Mouse (Mus musculus): Measurements from ENCODE around the gene Cib3. TPM values are rescaled to one million over a fixed set of nuclear protein-coding genes. Genes with fewer than 3 reads are reported as not detected.

Gene Cib3
- polyA plus RNA-seq, 1 experiment from 2014 or later, result not detected

GRCm38 (mm10) chr8:72192065-72192464 lies 20.6 kb downstream of the Cib3 start:
- Histone ChIP-seq H3K27me3 (ENCODE audit: low read depth, poor library complexity, severe bottlenecking) (no peaks in the 10 kb centered on the region), H3K36me3 (no peaks in the 10 kb centered on the region), H3K4me3 (no peak overlapping the region), H3K9me3 (replicated peaks) (no peaks in the 10 kb centered on the region), H3K4me1 (no peaks in the 10 kb centered on the region), H3K27ac (replicated peaks) (no peak overlapping the region)
- no peak for DNase-seq (ENCODE audit: low spot score)

GRCm38 (mm10) chr8:72190215-72190539 lies 22.5 kb downstream of the Cib3 start:
- Histone ChIP-seq H3K27ac (replicated peaks) (no peak overlapping the region), H3K4me1 (no peaks in the 10 kb centered on the region), H3K4me3 (no peak overlapping the region), H3K36me3 (no peaks in the 10 kb centered on the region), H3K9me3 (replicated peaks) (no peaks in the 10 kb centered on the region), H3K27me3 (ENCODE audit: low read depth, poor library complexity, severe bottlenecking) (no peaks in the 10 kb centered on the region)
- no peak for DNase-seq (ENCODE audit: low spot score)
- WGBS, result 82% methylated on average over 2 of the region's 2 CpGs

GRCm38 (mm10) chr8:72189417-72190214 lies 23.0 kb downstream of the Cib3 start, which contains the start of gene Hsh2d:
Gene Hsh2d, plus strand, starts transcription at chr8:72189638.
- Histone ChIP-seq H3K27ac (replicated peaks) (no peak within 1 kb of the TSS), H3K4me3 (no peak within 1 kb of the TSS), H3K27me3 (ENCODE audit: low read depth, poor library complexity, severe bottlenecking) (no peaks in the 10 kb centered on the region), H3K36me3 (no peaks in the 10 kb centered on the region), H3K9me3 (replicated peaks) (no peaks in the 10 kb centered on the region), H3K4me1 (no peaks in the 10 kb centered on the region)
- no peak for DNase-seq (ENCODE audit: low spot score)
- 71% methylated on average over 12 of the region's 12 CpGs for WGBS

- no peaks in the 10 kb centered on the region for H3K36me3 ChIP-seq
- no peaks in the 10 kb centered on the region for H3K27me3 ChIP-seq (ENCODE audit: low read depth, poor library complexity, severe bottlenecking)
- H3K27ac ChIP-seq (replicated peaks), result no peak overlapping the region
- no peak overlapping the region for H3K4me3 ChIP-seq
- H3K4me1 ChIP-seq, result no peaks in the 10 kb centered on the region
- no peaks in the 10 kb centered on the region for H3K9me3 ChIP-seq (replicated peaks)
- WGBS, result 74% methylated on average over 2 of the region's 2 CpGs
- no peak for DNase-seq (ENCODE audit: low spot score)
These were observed 24.8 kb downstream of the Cib3 start for GRCm38 (mm10) chr8:72187793-72188331.

- Histone ChIP-seq H3K9me3 (replicated peaks) (no peaks in the 10 kb centered on the region), H3K4me3 (no peak overlapping the region), H3K27ac (replicated peaks) (no peak overlapping the region), H3K4me1 (no peaks in the 10 kb centered on the region), H3K27me3 (ENCODE audit: low read depth, poor library complexity, severe bottlenecking) (no peaks in the 10 kb centered on the region), H3K36me3 (peaks cover 35% of the 10 kb centered on the region)
- 94% methylated on average over 2 of the region's 2 CpGs for WGBS
- DNase-seq (ENCODE audit: low spot score), result no peak
These were observed 29.0 kb downstream of the Cib3 start for GRCm38 (mm10) chr8:72183554-72184202.

GRCm38 (mm10) chr8:72177346-72177925 lies 35.2 kb downstream of the Cib3 start:
- H3K9me3 ChIP-seq (replicated peaks), result no peaks in the 10 kb centered on the region
- H3K27me3 ChIP-seq (ENCODE audit: low read depth, poor library complexity, severe bottlenecking), result no peaks in the 10 kb centered on the region
- no peak overlapping the region for H3K4me3 ChIP-seq
- 66% methylated on average over 5 of the region's 5 CpGs for WGBS
- peaks cover 98% of the 10 kb centered on the region for H3K36me3 ChIP-seq
- H3K27ac ChIP-seq (replicated peaks), result no peak overlapping the region
- DNase-seq (ENCODE audit: low spot score), result peak; percentile 54
- no peaks in the 10 kb centered on the region for H3K4me1 ChIP-seq

GRCm38 (mm10) chr8:72169681-72170249 lies 42.9 kb downstream of the Cib3 start:
- Histone ChIP-seq H3K4me3 (no peak overlapping the region), H3K4me1 (no peaks in the 10 kb centered on the region), H3K9me3 (replicated peaks) (no peaks in the 10 kb centered on the region), H3K36me3 (peaks cover 95% of the 10 kb centered on the region), H3K27me3 (ENCODE audit: low read depth, poor library complexity, severe bottlenecking) (no peaks in the 10 kb centered on the region), H3K27ac (replicated peaks) (no peak overlapping the region)
- DNase-seq (ENCODE audit: low spot score), result no peak
- WGBS, result 86% methylated on average over 3 of the region's 3 CpGs

- no peak for DNase-seq (ENCODE audit: low spot score)
- 94% methylated on average over 3 of the region's 3 CpGs for WGBS
- Histone ChIP-seq H3K27me3 (ENCODE audit: low read depth, poor library complexity, severe bottlenecking) (no peaks in the 10 kb centered on the region), H3K36me3 (peaks cover 95% of the 10 kb centered on the region), H3K4me1 (no peaks in the 10 kb centered on the region), H3K4me3 (no peak overlapping the region), H3K27ac (replicated peaks) (no peak overlapping the region), H3K9me3 (replicated peaks) (no peaks in the 10 kb centered on the region)
These were observed 43.5 kb downstream of the Cib3 start for GRCm38 (mm10) chr8:72169098-72169668.

GRCm38 (mm10) chr8:72162821-72163220 lies 49.8 kb downstream of the Cib3 start:
- H3K27ac ChIP-seq (replicated peaks), result no peak overlapping the region

GRCm38 (mm10) chr8:72160707-72161697 lies 51.6 kb downstream of the Cib3 start, which contains the start of gene Rab8a:
Gene Rab8a, plus strand, starts transcription at chr8:72161200.
- Histone ChIP-seq H3K27ac (replicated peaks) (peak within 1 kb of the TSS; percentile 90), H3K36me3 (peaks cover 29% of the 10 kb centered on the region), H3K9me3 (replicated peaks) (no peaks in the 10 kb centered on the region), H3K27me3 (ENCODE audit: low read depth, poor library complexity, severe bottlenecking) (no peaks in the 10 kb centered on the region), H3K4me3 (peak within 1 kb of the TSS; percentile 88), H3K4me1 (peaks cover 22% of the 10 kb centered on the region)
- peak; percentile 100 for DNase-seq (ENCODE audit: low spot score)
- WGBS, result under 1% methylated on average over 81 of the region's 82 CpGs

More at GRCm38 (mm10) chr8:72162821-72163220, 49.8 kb downstream of the Cib3 start:
- H3K4me3 ChIP-seq, result peak overlapping the region; percentile 88; the same call in 1 of the 2 replicates
- no peak for DNase-seq (ENCODE audit: low spot score)
- no peaks in the 10 kb centered on the region for H3K9me3 ChIP-seq (replicated peaks)
- peaks cover 22% of the 10 kb centered on the region for H3K4me1 ChIP-seq
- H3K27me3 ChIP-seq (ENCODE audit: low read depth, poor library complexity, severe bottlenecking), result no peaks in the 10 kb centered on the region
- peaks cover 45% of the 10 kb centered on the region for H3K36me3 ChIP-seq

GRCm38 (mm10) chr8:72160007-72160406 lies 52.6 kb downstream of the Cib3 start:
- WGBS, result 74% methylated on average over 3 of the region's 3 CpGs
- Histone ChIP-seq H3K27me3 (ENCODE audit: low read depth, poor library complexity, severe bottlenecking) (no peaks in the 10 kb centered on the region), H3K36me3 (peaks cover 22% of the 10 kb centered on the region), H3K9me3 (replicated peaks) (no peaks in the 10 kb centered on the region), H3K4me1 (peaks cover 22% of the 10 kb centered on the region), H3K27ac (replicated peaks) (0 out of 2 replicates have a peak overlapping the region, but pooled peaks have one; percentile 90), H3K4me3 (peak overlapping the region; percentile 88)
- no peak for DNase-seq (ENCODE audit: low spot score)

Data from midbrain, embryonic 10.5 days (tissue).